Mouse (Mus musculus) left cerebral cortex, adult 2 months (tissue): ENCODE results near the gene Sgk1. TPM values are rescaled to one million over a fixed set of nuclear protein-coding genes. Genes with fewer than 3 reads are reported as not detected.
"Not testable (repeated sequence)": the region's sequence is repeated elsewhere in the genome, so short reads cannot be mapped to it uniquely, and the experiment has no call there.

Experiments used
- DNase-seq, 2 experiments: peaks; one replicate each; pipeline ENCODE4 v3.0.0; 2021 to 2022; ENCODE audit warnings: low spot score in 2 of 2, mixed read lengths in 1 of 2; ENCODE audit errors: extremely low spot score in 1 of 2
- H3K27ac ChIP-seq: fragments of 200-600 bp; 2 replicates; pipeline ENCODE4 v1.8.1; 2022
- H3K4me3 ChIP-seq: fragments of 200-600 bp; 2 replicates; pipeline ENCODE4 v1.8.1; 2022
- CTCF ChIP-seq: fragments of 200-600 bp; IDR thresholded peaks from 2 replicates; pipeline ENCODE4 v1.8.1; 2022; ENCODE audit warnings: antibody characterized with exemption, mild to moderate bottlenecking, moderate library complexity
- intact Hi-C: fragments of 180-260 bp; cut with DNase I; formaldehyde crosslinking; loops from one replicate; pipeline ENCODE4 v1.15.1; 2025
- total RNA-seq, 2 experiments: library from RNA; stranded (reverse); gene quantifications; 2 replicates each; pipeline ENCODE4 v1.2.3; 2021

Gene Sgk1
- total RNA-seq, 2 experiments from 2014 or later: 104 to 135 TPM

- TF ChIP-seq CTCF: peak; percentile 64
- DNase-seq: no peak
- intact Hi-C loops: loop anchor here (2.0 to 10.0 kb wide), 4 partner anchors 110 to 740 kb away; partner anchors contain the start of gene E030030I06Rik
- Histone ChIP-seq H3K4me3 (no peak overlapping the region), H3K27ac (no peak overlapping the region)
Observed at GRCm38 (mm10) chr10:22034303-22034702, 152.3 kb downstream of the Sgk1 start.

- not testable (repeated sequence) for H3K4me3 ChIP-seq, H3K27ac ChIP-seq
- intact Hi-C loops: loop anchor here (2.0 to 10.0 kb wide), 3 partner anchors 109 to 739 kb away; partner anchors contain the start of gene E030030I06Rik
- DNase-seq: peak; percentile 25 to 57
- TF ChIP-seq CTCF: peak; percentile 73
Observed at GRCm38 (mm10) chr10:22036256-22036655, 154.3 kb downstream of the Sgk1 start.

Other genes with a start within 250 kb of the Sgk1 start
- not detected for gene 4930444G20Rik, start 185.9 kb downstream of the Sgk1 start, total RNA-seq